Mouse (Mus musculus) CH12.LX (cell line): Measurements from ENCODE around the gene Patj. TPM values are rescaled to one million over a fixed set of nuclear protein-coding genes. Genes with fewer than 3 reads are reported as not detected.

ENCODE experiments used
- DNase-seq: peaks from one replicate; pipeline ENCODE4 v3.0.0-alpha.2; 2013; ENCODE audit errors: extremely low read depth
- H3K27ac ChIP-seq: 2 replicates; pipeline ENCODE4 v1.5.1; 2012; ENCODE audit warnings: low read depth, mild to moderate bottlenecking, control low read depth, moderate library complexity; ENCODE audit not compliant: insufficient read depth
- H3K27me3 ChIP-seq: replicated peaks from 2 replicates; pipeline ENCODE3; 2012; ENCODE audit warnings: inconsistent platforms
- H3K36me3 ChIP-seq, 2 experiments: replicated peaks in 1 of 2; 2 replicates each; pipeline versions ENCODE3 to v1.6.1; 2012; ENCODE audit warnings: inconsistent platforms in 1 of 2, low read length in 1 of 2, mild to moderate bottlenecking in 1 of 2, mixed read lengths in 1 of 2, moderate library complexity in 1 of 2; ENCODE audit not compliant: control insufficient read depth in 1 of 2, insufficient read depth in 1 of 2
- H3K4me1 ChIP-seq, 2 experiments: 2 replicates each; pipeline ENCODE4 v1.6.1; 2012; ENCODE audit warnings: inconsistent platforms in 1 of 2, moderate library complexity in 1 of 2; ENCODE audit not compliant: insufficient read depth in 2 of 2, control insufficient read depth in 1 of 2
- H3K4me2 ChIP-seq: 2 replicates; pipeline ENCODE4 v1.6.1; 2012; ENCODE audit warnings: low read depth, mild to moderate bottlenecking, control low read depth; ENCODE audit not compliant: poor library complexity, insufficient read depth, severe bottlenecking
- H3K4me3 ChIP-seq, 3 experiments: fragments of 150-350 bp in 1 of 3; sonication (generic) in 1 of 3; replicated peaks in 1 of 3; 2 replicates each; pipeline versions ENCODE3 to v1.5.1; 2011 to 2012; ENCODE audit warnings: low read depth in 2 of 3, low read length in 2 of 3, mild to moderate bottlenecking in 2 of 3, moderate library complexity in 2 of 3, control low read depth in 1 of 3, improper control_type of control experiment in 1 of 3, inconsistent platforms in 1 of 3, mixed read lengths in 1 of 3; ENCODE audit not compliant: poor library complexity in 1 of 3
- H3K79me2 ChIP-seq: replicated peaks from 2 replicates; pipeline ENCODE4 v1.6.1; 2012; ENCODE audit warnings: mild to moderate bottlenecking, moderate library complexity; ENCODE audit not compliant: control insufficient read depth, poor library complexity, insufficient read depth, severe bottlenecking; ENCODE audit errors: extremely low read depth
- H3K9ac ChIP-seq: 2 replicates; pipeline ENCODE4 v1.6.1; 2012; ENCODE audit warnings: low read depth, mild to moderate bottlenecking, control low read depth, moderate library complexity; ENCODE audit not compliant: insufficient read depth
- H3K9me3 ChIP-seq: replicated peaks from 2 replicates; pipeline ENCODE3; 2012; ENCODE audit warnings: low read length, inconsistent platforms, mixed read lengths
- BHLHE40 ChIP-seq: IDR thresholded peaks from 2 replicates; pipeline ENCODE4 v1.6.1; 2011; ENCODE audit warnings: mild to moderate bottlenecking, low read depth, low read length, improper control_type of control experiment
- CHD1 ChIP-seq: IDR thresholded peaks from 2 replicates; pipeline ENCODE4 v1.6.1; 2012; ENCODE audit warnings: low read depth, low read length, improper control_type of control experiment, inconsistent platforms
- CHD2 ChIP-seq: IDR thresholded peaks from 2 replicates; pipeline ENCODE4 v1.6.1; 2011; ENCODE audit warnings: low read length, improper control_type of control experiment
- CTCF ChIP-seq, 2 experiments: IDR thresholded peaks in 1 of 2; conservative IDR thresholded peaks in 1 of 2; 2 replicates each; pipeline ENCODE4 v1.5.1; 2011 to 2012; ENCODE audit warnings: low read depth in 2 of 2, low read length in 2 of 2, improper control_type of control experiment in 1 of 2, inconsistent platforms in 1 of 2, mild to moderate bottlenecking in 1 of 2, moderate library complexity in 1 of 2
- E2F4 ChIP-seq: IDR thresholded peaks from 2 replicates; pipeline ENCODE4 v1.6.1; 2011; ENCODE audit warnings: low read depth, low read length, improper control_type of control experiment; ENCODE audit not compliant: insufficient replicate concordance
- ETS1 ChIP-seq: conservative IDR thresholded peaks from 2 replicates; pipeline ENCODE4 v1.6.1; 2012; ENCODE audit warnings: low read depth, mild to moderate bottlenecking, inconsistent platforms, low read length, improper control_type of control experiment, moderate library complexity
- GABPA ChIP-seq: IDR thresholded peaks from 2 replicates; pipeline ENCODE4 v1.6.1; 2012; ENCODE audit warnings: low read depth, low read length, improper control_type of control experiment, inconsistent platforms; ENCODE audit not compliant: insufficient replicate concordance
- IRF4 ChIP-seq: IDR thresholded peaks from 2 replicates; pipeline ENCODE4 v1.6.1; 2014; ENCODE audit warnings: low read depth, mild to moderate bottlenecking, inconsistent platforms, low read length, improper control_type of control experiment
- JUND ChIP-seq: conservative IDR thresholded peaks from 2 replicates; pipeline ENCODE4 v1.6.1; 2011; ENCODE audit warnings: low read depth, low read length, improper control_type of control experiment
- MAFK ChIP-seq: IDR thresholded peaks from 2 replicates; pipeline ENCODE4 v1.6.1; 2011; ENCODE audit warnings: low read length, improper control_type of control experiment; ENCODE audit not compliant: insufficient replicate concordance
- MAX ChIP-seq: IDR thresholded peaks from 2 replicates; pipeline ENCODE4 v1.6.1; 2011; ENCODE audit warnings: low read length, improper control_type of control experiment
- MEF2A ChIP-seq: IDR thresholded peaks from 2 replicates; pipeline ENCODE4 v1.6.1; 2014; ENCODE audit warnings: low read depth, mild to moderate bottlenecking, inconsistent platforms, low read length, improper control_type of control experiment, borderline replicate concordance
- MXI1 ChIP-seq: IDR thresholded peaks from 2 replicates; pipeline ENCODE4 v1.6.1; 2011; ENCODE audit warnings: mild to moderate bottlenecking, low read depth, low read length, improper control_type of control experiment
- NELFE ChIP-seq: IDR thresholded peaks from 2 replicates; pipeline ENCODE4 v1.6.1; 2011; ENCODE audit warnings: low read depth, low read length, improper control_type of control experiment
- NRF1 ChIP-seq: IDR thresholded peaks from 2 replicates; pipeline ENCODE4 v1.6.1; 2014; ENCODE audit warnings: low read depth, mild to moderate bottlenecking, inconsistent platforms, low read length, improper control_type of control experiment, moderate library complexity
- PAX5 ChIP-seq: IDR thresholded peaks from 2 replicates; pipeline ENCODE4 v1.6.1; 2012; ENCODE audit warnings: low read length, inconsistent platforms, mixed read lengths
- POLR2A ChIP-seq: IDR thresholded peaks from 2 replicates; pipeline ENCODE4 v1.6.1; 2011; ENCODE audit warnings: low read depth, mild to moderate bottlenecking, improper control_type of control experiment, low read length
- POLR2AphosphoS2 ChIP-seq: IDR thresholded peaks from 2 replicates; pipeline ENCODE4 v1.6.1; 2011; ENCODE audit warnings: low read depth, low read length, improper control_type of control experiment
- RAD21 ChIP-seq: IDR thresholded peaks from 2 replicates; pipeline ENCODE4 v1.6.1; 2011; ENCODE audit warnings: low read depth, mild to moderate bottlenecking, low read length, improper control_type of control experiment, moderate library complexity
- RCOR1 ChIP-seq: conservative IDR thresholded peaks from 2 replicates; pipeline ENCODE4 v1.6.1; 2012; ENCODE audit warnings: low read depth, mild to moderate bottlenecking, inconsistent platforms, low read length, improper control_type of control experiment
- SIN3A ChIP-seq: IDR thresholded peaks from 2 replicates; pipeline ENCODE4 v1.6.1; 2012; ENCODE audit warnings: low read length, improper control_type of control experiment, inconsistent platforms
- SMC3 ChIP-seq: IDR thresholded peaks from 2 replicates; pipeline ENCODE4 v1.6.1; 2011; ENCODE audit warnings: low read depth, low read length, improper control_type of control experiment
- TCF12 ChIP-seq: IDR thresholded peaks from 2 replicates; pipeline ENCODE4 v1.6.1; 2014; ENCODE audit warnings: low read depth, mild to moderate bottlenecking, inconsistent platforms, low read length, improper control_type of control experiment
- UBTF ChIP-seq: IDR thresholded peaks from 2 replicates; pipeline ENCODE4 v1.6.1; 2012; ENCODE audit warnings: low read depth, mild to moderate bottlenecking, inconsistent platforms, low read length, improper control_type of control experiment, moderate library complexity
- USF2 ChIP-seq: conservative IDR thresholded peaks from 2 replicates; pipeline ENCODE4 v1.6.1; 2011; ENCODE audit warnings: low read depth, low read length, improper control_type of control experiment
- ZC3H11A ChIP-seq: IDR thresholded peaks from 2 replicates; pipeline ENCODE4 v1.6.1; 2012; ENCODE audit warnings: low read depth, mild to moderate bottlenecking, inconsistent platforms, low read length, improper control_type of control experiment
- ZKSCAN1 ChIP-seq: IDR thresholded peaks from 2 replicates; pipeline ENCODE4 v1.6.1; 2012; ENCODE audit warnings: low read depth, inconsistent platforms, low read length, improper control_type of control experiment, borderline replicate concordance
- ZMIZ1 ChIP-seq: IDR thresholded peaks from 2 replicates; pipeline ENCODE4 v1.6.1; 2012; ENCODE audit warnings: low read depth, mild to moderate bottlenecking, inconsistent platforms, low read length, improper control_type of control experiment
- ZNF384 ChIP-seq: IDR thresholded peaks from 2 replicates; pipeline ENCODE4 v1.6.1; 2012; ENCODE audit warnings: low read depth, low read length, improper control_type of control experiment, inconsistent platforms
- dilution Hi-C: fragments of 300-500 bp; cut with MboI; formaldehyde crosslinking; loops from 2 replicates; pipeline ENCODE4 v1.14.3; 2020; ENCODE audit warnings: low sequenced_read_pairs; ENCODE audit not compliant: extremely low pct_unique_long_range_greater_than_20kb, extremely low pct_ligation_motif_present
- in situ Hi-C: fragments of 300-500 bp; cut with MboI; formaldehyde crosslinking; loops from 3 replicates; pipeline ENCODE4 v1.14.3; 2019; ENCODE audit warnings: low sequenced_read_pairs, low pct_ligation_motif_present, low pct_unique_long_range_greater_than_20kb, mixed read lengths
- polyA plus RNA-seq: library from polyadenylated mRNA; unstranded; fragments of >175 nt; gene quantifications from 2 replicates; pipeline ENCODE4 v1.2.1, GENCODE M21; 2012; ENCODE audit warnings: low read depth; ENCODE audit not compliant: insufficient read length
- total RNA-seq, 2 experiments: library from RNA; depleted of rRNA; stranded (reverse); fragments of 300-350 nt in 1 of 2; fragments of >200 nt in 1 of 2; gene quantifications; 2 replicates each; pipeline ENCODE4 v1.2.3; 2012 to 2014

Gene Patj
- total and polyA plus RNA-seq, 3 experiments: 1.2 to 6.1 (median 2.0) TPM

- Histone ChIP-seq H3K27me3 (no peaks in the 10 kb centered on the region), H3K9me3 (no peaks in the 10 kb centered on the region), H3K4me2 (no peak overlapping the region), H3K4me1 (peaks cover 0 to 32% of the 10 kb centered on the region in 2 experiments; a peak in 3 of 4 replicates), H3K4me3 (no peak overlapping the region)
- TF ChIP-seq USF2 (no peak), ZMIZ1 (no peak), ZKSCAN1 (no peak), ETS1 (no peak), BHLHE40 (no peak), RCOR1 (no peak), MAX (no peak), POLR2A (no peak), MAFK (no peak), NRF1 (no peak), IRF4 (no peak), CHD1 (no peak), MXI1 (no peak), ZC3H11A (no peak), UBTF (no peak)
- TF ChIP-seq, all 38 proteins: peak for 0
- H3K27ac ChIP-seq: no peak overlapping the region
- peaks cover 0 to 3% of the 10 kb centered on the region in 2 experiments for H3K36me3 ChIP-seq
- no peaks in the 10 kb centered on the region for H3K79me2 ChIP-seq
- dilution Hi-C loops: no loop called here
- H3K9ac ChIP-seq: no peak overlapping the region
- DNase-seq: no peak
- in situ Hi-C loops: no loop called here
Measured at GRCm38 (mm10) chr4:98439261-98440005, 43.8 kb downstream of the Patj start.

GRCm38 (mm10) chr4:98441248-98441647, 45.7 kb downstream of the Patj start:
- in situ Hi-C loops: no loop called here
- TF ChIP-seq GABPA: no peak
- TF ChIP-seq ZKSCAN1: no peak
- no peak for TF ChIP-seq JUND
- TF ChIP-seq POLR2AphosphoS2: no peak
- no peak for TF ChIP-seq NRF1
- TF ChIP-seq RAD21: no peak
- no peak for TF ChIP-seq SMC3
- TF ChIP-seq SIN3A: no peak
- no peak for TF ChIP-seq ZMIZ1
- TF ChIP-seq CTCF (conservative IDR thresholded peaks at IDR 0.05 in 1 of 2, IDR thresholded peaks at IDR 0.05 in 1 of 2; ENCODE audit: low read depth in 2 of 2, low read length in 2 of 2): no peak
- no peak for TF ChIP-seq MAFK
- no peak for TF ChIP-seq E2F4
- TF ChIP-seq ZNF384: no peak
- no peak for TF ChIP-seq TCF12
- no peak for TF ChIP-seq CHD2
- no peak for TF ChIP-seq ZC3H11A
- no peak for TF ChIP-seq MEF2A
- TF ChIP-seq NELFE: no peak
- TF ChIP-seq PAX5: no peak

More at GRCm38 (mm10) chr4:98441248-98441647, 45.7 kb downstream of the Patj start:
- Histone ChIP-seq H3K4me2 (no peak overlapping the region), H3K27me3 (no peaks in the 10 kb centered on the region), H3K9me3 (no peaks in the 10 kb centered on the region), H3K9ac (no peak overlapping the region), H3K4me1 (peaks cover 0 to 25% of the 10 kb centered on the region in 2 experiments; a peak in 2 of 4 replicates), H3K4me3 (no peak overlapping the region), H3K79me2 (no peaks in the 10 kb centered on the region), H3K27ac (no peak overlapping the region), H3K36me3 (peaks cover 0 to 3% of the 10 kb centered on the region in 2 experiments)
- dilution Hi-C loops: no loop called here
- no peak for DNase-seq
